Mouse (Mus musculus) Patski (cell line): ENCODE data around the gene Syt16. TPM values are rescaled to one million over a fixed set of nuclear protein-coding genes. Genes with fewer than 3 reads are reported as not detected.

Experiments used
- ATAC-seq: fragments of 100-300 bp; one replicate; pipeline ENCODE4 v1.8.0; 2021
- CTCF ChIA-PET: fragments of 350-600 bp; sonication (Branson Sonifier 250); formaldehyde crosslinking; loops from one replicate; lab custom pipeline; 2022; ENCODE audit warnings: inconsistent platforms; lab: Charles Lee
- POLR2A ChIA-PET: fragments of 350-600 bp; sonication (Branson Sonifier 250); formaldehyde crosslinking; loops from one replicate; lab custom pipeline; 2022; ENCODE audit warnings: antibody characterized with exemption, inconsistent platforms; lab: Charles Lee
- DNase-seq: peaks from one replicate; pipeline ENCODE4 v3.0.0-alpha.2; 2011; ENCODE audit warnings: low read depth, low spot score
- H3K27me3 ChIP-seq: fragments of 371-371 bp; one replicate; pipeline ENCODE4 v1.5.1; 2021
- CTCF ChIP-seq: fragments of 100-300 bp; IDR thresholded peaks from one replicate; pipeline ENCODE4 v1.5.1; 2021
- in situ Hi-C: fragments of 300-500 bp; cut with MboI; formaldehyde crosslinking; loops from 3 replicates; pipeline ENCODE4 v1.11.1; 2018; ENCODE audit warnings: low pct_unique_long_range_greater_than_20kb, mixed read lengths
- polyA plus RNA-seq: library from polyadenylated mRNA; unstranded; gene quantifications from one replicate; pipeline ENCODE4 v1.2.3, GENCODE M21; 2021

Gene Syt16
- polyA plus RNA-seq, 1 experiment from 2014 or later = not detected

- DNase-seq = no peak
- in situ Hi-C loops = no loop called here
- ATAC-seq = no peak
- no peak for TF ChIP-seq CTCF
- CTCF ChIA-PET = no interaction called here
- POLR2A ChIA-PET = no interaction called here
- no peaks in the 10 kb centered on the region for H3K27me3 ChIP-seq
These were observed 28.3 kb upstream of the Syt16 start for GRCm38 (mm10) chr12:73969142-73969541.

GRCm38 (mm10) chr12:73974584-73974983, 22.9 kb upstream of the Syt16 start:
- H3K27me3 ChIP-seq = no peaks in the 10 kb centered on the region
- ChIA-PET CTCF (interaction anchor here (1.1 to 1.4 kb wide), 3 partner anchors 15 to 266 kb away, joined by 3 to 5 read pairs (median 4); no protein-coding TSS in a partner anchor), POLR2A (interaction anchor here (0.6 to 1.1 kb wide), 2 partner anchors 16 to 41 kb away, joined by 3 read pairs; no protein-coding TSS in a partner anchor)
- ATAC-seq (no peak), DNase-seq (no peak)
- TF ChIP-seq CTCF = no peak
- in situ Hi-C loops = no loop called here

GRCm38 (mm10) chr12:73978144-73978543, 19.3 kb upstream of the Syt16 start:
- POLR2A ChIA-PET = no interaction called here

GRCm38 (mm10) chr12:73979667-73980066, 17.8 kb upstream of the Syt16 start:
- H3K27me3 ChIP-seq = no peaks in the 10 kb centered on the region
- no peak for DNase-seq
- ChIA-PET POLR2A (no interaction called here), CTCF (no interaction called here)
- in situ Hi-C loops = loop anchor here (10.0 kb wide), 1 partner anchor 165 kb away; no protein-coding TSS in a partner anchor
- no peak for ATAC-seq
- TF ChIP-seq CTCF = no peak

More at GRCm38 (mm10) chr12:73978144-73978543, 19.3 kb upstream of the Syt16 start:
- H3K27me3 ChIP-seq = no peaks in the 10 kb centered on the region
- ATAC-seq = no peak
- no peak for DNase-seq
- CTCF ChIA-PET = interaction anchor here (1.3 kb wide), 1 partner anchor 26 kb away, joined by 5 read pairs; no protein-coding TSS in a partner anchor
- in situ Hi-C loops = no loop called here
- TF ChIP-seq CTCF = no peak

- ATAC-seq (peak; percentile 90), DNase-seq (peak; percentile 57)
- ChIA-PET CTCF (interaction anchor here (0.9 kb wide), 1 partner anchor 275 kb away, joined by 3 read pairs; no protein-coding TSS in a partner anchor), POLR2A (no interaction called here)
- no peaks in the 10 kb centered on the region for H3K27me3 ChIP-seq
- in situ Hi-C loops = loop anchor here (10.0 kb wide), 1 partner anchor 168 kb away; no protein-coding TSS in a partner anchor
- TF ChIP-seq CTCF = no peak
These were observed 14.9 kb upstream of the Syt16 start for GRCm38 (mm10) chr12:73982533-73982932.

- ChIA-PET CTCF (interaction anchor here (1.3 kb wide), 1 partner anchor 280 kb away, joined by 5 read pairs; no protein-coding TSS in a partner anchor), POLR2A (no interaction called here)
- DNase-seq = no peak
- no peaks in the 10 kb centered on the region for H3K27me3 ChIP-seq
- ATAC-seq = no peak
- in situ Hi-C loops = loop anchor here (5.0 to 10.0 kb wide), 2 partner anchors 171 to 279 kb away; no protein-coding TSS in a partner anchor
- TF ChIP-seq CTCF = no peak
These were observed 11.2 kb upstream of the Syt16 start for GRCm38 (mm10) chr12:73986299-73986698.

GRCm38 (mm10) chr12:73988393-73989008, 9.0 kb upstream of the Syt16 start:
- DNase-seq (no peak), ATAC-seq (no peak)
- POLR2A ChIA-PET = no interaction called here
- CTCF ChIA-PET = interaction anchor here (0.9 to 2.2 kb wide), 3 partner anchors 20 to 284 kb away, joined by 3 to 8 read pairs (median 3); no protein-coding TSS in a partner anchor
- no peak for TF ChIP-seq CTCF
- in situ Hi-C loops = loop anchor here (5.0 to 10.0 kb wide), 2 partner anchors 174 to 281 kb away; no protein-coding TSS in a partner anchor
- no peaks in the 10 kb centered on the region for H3K27me3 ChIP-seq

- ATAC-seq = no peak
- peaks cover 2% of the 10 kb centered on the region for H3K27me3 ChIP-seq
- POLR2A ChIA-PET = no interaction called here
- in situ Hi-C loops = loop anchor here (5.0 to 10.0 kb wide), 2 partner anchors 175 to 282 kb away; no protein-coding TSS in a partner anchor
- peak; percentile 71 for TF ChIP-seq CTCF
- DNase-seq = no peak
- CTCF ChIA-PET = interaction anchor here (0.9 to 2.2 kb wide), 5 partner anchors 15 to 286 kb away, joined by 3 to 8 read pairs (median 5); no protein-coding TSS in a partner anchor
These were observed 7.9 kb upstream of the Syt16 start for GRCm38 (mm10) chr12:73989594-73989993.

GRCm38 (mm10) chr12:73996906-73997296, 560 bp upstream of the Syt16 start:
- POLR2A ChIA-PET = no interaction called here
- CTCF ChIA-PET = no interaction called here
- peaks cover 35% of the 10 kb centered on the region for H3K27me3 ChIP-seq
- TF ChIP-seq CTCF = no peak
- in situ Hi-C loops = no loop called here
- ATAC-seq = no peak
- no peak for DNase-seq

GRCm38 (mm10) chr12:73998128-73998456, 631 bp downstream of the Syt16 start:
- CTCF ChIA-PET = no interaction called here
- no peak for ATAC-seq
- peaks cover 44% of the 10 kb centered on the region for H3K27me3 ChIP-seq
- in situ Hi-C loops = no loop called here
- POLR2A ChIA-PET = no interaction called here
- no peak for DNase-seq
- no peak for TF ChIP-seq CTCF

- ChIA-PET CTCF (no interaction called here), POLR2A (no interaction called here)
- TF ChIP-seq CTCF = no peak
- H3K27me3 ChIP-seq = peaks cover 50% of the 10 kb centered on the region
- DNase-seq (no peak), ATAC-seq (no peak)
- in situ Hi-C loops = no loop called here
These were observed 5.0 kb downstream of the Syt16 start for GRCm38 (mm10) chr12:74002449-74002848.
